Mouse (Mus musculus) monocyte, adult 2 months (primary cell): ENCODE results near the gene Lrrc37a.
"Not testable (repeated sequence)": the region's sequence is repeated elsewhere in the genome, so short reads cannot be mapped to it uniquely, and the experiment has no call there.

Experiments used
- DNase-seq, 2 experiments: peaks; one replicate each; pipeline ENCODE4 v3.0.0; 2022; ENCODE audit warnings: low spot score in 2 of 2, low read depth in 1 of 2

The Lrrc37a gene

DNA sequence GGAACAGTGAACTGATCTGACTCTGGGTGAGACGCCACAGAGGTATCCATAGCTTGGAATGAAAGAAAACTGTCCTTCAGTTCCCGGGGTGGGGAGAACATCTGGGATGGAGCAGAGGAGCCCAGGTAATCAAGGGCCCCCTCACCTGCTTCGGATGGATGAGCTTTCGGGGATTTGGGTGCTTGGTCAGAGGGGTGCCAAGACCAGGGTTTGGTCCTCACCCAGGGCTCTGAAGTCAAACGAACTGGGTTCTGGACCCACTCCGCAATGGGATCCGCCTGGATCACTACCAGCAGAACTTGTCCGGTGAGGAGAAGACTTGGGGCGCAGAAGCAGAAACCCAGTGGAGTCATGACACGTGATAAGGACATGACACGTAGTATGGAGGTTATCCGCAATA lies at the start of gene Lrrc37a:
Lrrc37a (minus strand) TSS at position 101 of the 400 bp plus-strand sequence.
- no peak for DNase-seq

DNA sequence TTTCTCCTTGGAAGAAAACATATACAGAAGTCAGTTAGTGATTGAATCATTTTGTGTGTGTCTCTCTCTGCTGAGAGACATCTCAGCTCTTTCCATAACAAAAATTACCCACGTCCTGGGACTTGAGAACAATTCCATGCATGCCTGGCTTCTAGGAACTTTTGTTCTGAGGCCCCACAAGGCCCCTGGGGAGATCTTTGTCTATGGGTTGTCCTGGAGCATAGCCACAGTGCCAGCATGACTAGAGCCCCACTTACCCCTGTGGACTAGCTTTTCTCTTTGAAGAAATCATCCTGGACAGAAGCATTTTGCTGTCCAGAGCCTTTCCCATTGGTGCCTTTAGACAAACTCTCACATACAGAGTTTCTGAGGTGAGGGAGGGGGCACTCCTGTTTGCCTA lies 30.6 kb upstream of the Lrrc37a start:
- not testable (repeated sequence) for DNase-seq

DNA sequence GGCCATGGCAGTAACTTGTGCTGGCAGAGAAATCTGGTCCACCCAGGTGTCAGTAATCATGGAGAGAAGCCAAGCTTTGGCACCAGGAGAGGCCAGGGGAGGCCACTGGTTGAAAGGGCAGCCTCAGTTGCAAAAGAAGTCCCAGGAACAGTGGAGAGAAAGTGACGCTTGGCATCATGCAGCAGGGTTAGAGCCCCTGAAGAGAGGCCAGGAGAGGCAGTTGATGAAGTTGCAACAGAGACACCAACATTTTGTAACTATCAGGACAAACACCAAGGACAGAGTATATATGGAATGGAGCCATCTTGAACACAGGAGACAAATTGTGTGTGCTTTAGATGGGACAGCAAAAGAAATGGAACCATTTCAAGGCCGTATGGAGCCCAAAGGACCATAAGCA lies 7.7 kb upstream of the Lrrc37a start:
- DNase-seq, result no peak

DNA sequence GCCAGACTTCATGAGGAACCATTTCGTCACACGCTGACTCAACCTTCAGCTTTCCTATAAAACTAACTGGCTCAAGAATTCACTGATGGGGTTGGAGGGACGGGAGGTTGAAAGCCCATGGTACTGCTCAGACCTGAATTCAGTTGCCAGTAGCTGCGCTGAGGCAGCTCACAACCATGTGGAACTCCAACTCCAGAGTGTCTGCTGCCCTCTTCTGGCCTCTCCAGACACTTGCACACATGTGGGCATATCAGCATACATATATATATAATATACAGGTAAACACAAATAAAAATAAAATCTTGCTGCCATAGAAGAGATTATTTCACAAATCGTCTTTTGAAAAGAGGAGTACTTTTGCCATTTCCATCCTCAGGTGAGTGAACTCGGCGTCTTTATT lies 40.0 kb downstream of the Lrrc37a start:
- DNase-seq, result peak in 1 of 2 experiments; percentile 4

DNA sequence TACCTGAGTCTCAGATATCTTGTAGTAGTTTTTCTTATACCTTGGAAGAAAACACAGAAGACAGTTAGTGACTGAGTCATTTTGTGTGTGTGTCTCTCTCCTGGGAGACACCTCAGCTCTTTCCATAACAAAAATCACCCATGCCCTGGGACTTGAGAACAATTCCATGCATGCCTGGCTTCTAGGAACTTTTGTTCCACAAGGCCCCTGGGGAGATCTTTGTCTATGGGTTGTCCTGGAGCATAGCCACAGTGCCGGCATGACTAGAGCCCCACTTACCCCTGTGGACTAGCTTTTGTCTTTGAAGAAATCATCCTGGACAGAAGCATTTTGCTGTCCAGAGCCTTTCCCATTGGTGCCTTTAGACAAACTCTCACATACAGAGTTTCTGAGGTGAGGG lies 53.3 kb downstream of the Lrrc37a start:
- not testable (repeated sequence) for DNase-seq

DNA sequence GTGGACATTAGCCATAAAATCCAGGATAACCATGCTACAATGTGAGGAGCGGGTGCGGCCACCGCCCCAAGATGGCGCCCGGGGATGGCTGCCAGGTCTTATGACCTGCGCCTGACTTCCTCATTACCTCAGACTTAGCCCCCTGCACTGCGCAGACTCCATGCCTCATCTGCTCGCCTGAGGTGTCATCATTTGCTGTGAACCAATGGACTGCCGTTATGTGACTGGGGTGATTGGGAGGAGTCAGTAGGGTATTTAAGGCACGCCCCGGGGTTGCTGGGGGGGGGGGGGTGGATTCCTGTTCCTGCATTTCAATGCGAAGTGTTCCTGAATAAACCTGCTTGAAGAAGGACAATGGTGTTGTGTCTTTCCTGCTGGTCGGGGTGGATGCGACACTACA lies 54.7 kb downstream of the Lrrc37a start:
- not testable (repeated sequence) for DNase-seq

DNA sequence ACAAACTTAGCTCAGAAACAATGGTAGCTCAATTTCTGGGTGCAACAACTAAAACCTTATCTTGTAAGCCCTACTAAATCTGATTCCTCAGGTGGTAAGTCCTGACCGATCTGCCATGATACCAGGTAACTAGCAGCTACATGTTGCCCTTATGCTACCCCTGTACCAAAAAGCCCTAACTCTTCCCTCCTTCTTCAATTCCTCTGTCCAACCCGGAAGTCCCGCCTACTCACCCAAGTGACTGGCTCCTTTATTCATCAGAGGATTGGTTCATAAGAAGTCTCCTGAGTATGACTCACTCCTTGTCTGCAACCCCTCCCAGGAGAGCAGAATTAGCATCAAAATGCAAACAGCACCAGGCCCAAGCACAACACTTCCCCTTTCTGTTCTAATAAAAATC lies 60.7 kb downstream of the Lrrc37a start:
- DNase-seq, result peak; percentile 40 to 53

DNA sequence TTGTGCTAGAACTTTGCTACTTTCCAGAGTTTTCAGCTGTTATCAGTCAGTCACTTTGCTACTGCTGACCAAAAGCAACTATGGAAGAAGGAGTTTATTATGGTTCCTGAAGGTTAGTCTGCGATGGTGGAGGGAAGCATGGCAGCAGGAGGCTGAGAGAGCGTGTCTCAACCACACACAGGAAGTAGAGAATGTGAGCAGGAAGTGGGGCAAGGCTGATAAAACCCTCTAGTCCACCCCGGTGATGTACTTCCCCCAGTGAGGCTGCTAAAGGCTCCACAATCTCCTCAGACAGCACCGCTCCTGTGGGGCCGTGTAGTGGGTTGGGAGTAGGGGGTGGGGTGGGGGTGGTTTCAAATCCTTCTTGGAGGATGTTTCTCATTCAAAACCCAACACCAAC lies 68.1 kb downstream of the Lrrc37a start:
- no peak for DNase-seq

DNA sequence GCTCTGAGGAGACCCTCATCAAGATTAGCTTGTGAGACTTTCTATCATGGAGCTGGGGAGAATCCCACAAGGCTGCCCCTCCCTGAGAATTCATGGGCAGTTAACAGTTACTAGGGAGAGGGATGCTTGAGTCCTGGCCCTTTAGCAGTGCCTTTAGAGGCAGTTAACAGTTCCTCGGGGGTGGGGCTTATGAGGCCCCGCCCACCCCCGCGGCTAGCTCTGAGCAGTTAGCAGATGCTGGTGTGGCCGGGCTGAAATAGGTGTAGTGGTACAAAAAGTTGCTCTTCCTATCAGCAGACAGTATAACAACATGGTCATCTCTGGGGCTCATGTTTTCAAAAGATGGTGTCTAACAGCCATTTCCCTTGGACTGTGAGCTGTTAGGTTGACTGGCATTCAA lies 79.4 kb downstream of the Lrrc37a start:
- DNase-seq, result no peak

DNA sequence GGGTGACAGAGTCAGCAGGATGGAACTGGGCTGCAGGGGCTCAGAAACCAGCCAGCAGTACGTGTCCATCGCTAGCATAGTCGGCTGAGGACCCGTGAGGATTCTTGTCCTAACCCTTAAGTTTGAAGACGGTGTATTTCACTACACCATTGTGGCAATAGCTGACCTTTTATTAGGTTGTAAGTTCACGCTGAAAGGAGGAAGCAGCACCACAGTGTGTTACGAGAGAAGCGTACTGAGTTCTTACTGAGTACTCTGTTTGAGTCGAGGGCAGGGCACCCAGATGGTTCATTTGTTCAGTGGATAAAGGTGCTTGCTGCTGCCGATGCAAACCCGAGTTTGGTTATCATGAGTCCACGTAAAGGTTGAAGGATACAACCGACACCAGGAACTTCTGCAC lies 84.7 kb downstream of the Lrrc37a start:
- no peak for DNase-seq

DNA sequence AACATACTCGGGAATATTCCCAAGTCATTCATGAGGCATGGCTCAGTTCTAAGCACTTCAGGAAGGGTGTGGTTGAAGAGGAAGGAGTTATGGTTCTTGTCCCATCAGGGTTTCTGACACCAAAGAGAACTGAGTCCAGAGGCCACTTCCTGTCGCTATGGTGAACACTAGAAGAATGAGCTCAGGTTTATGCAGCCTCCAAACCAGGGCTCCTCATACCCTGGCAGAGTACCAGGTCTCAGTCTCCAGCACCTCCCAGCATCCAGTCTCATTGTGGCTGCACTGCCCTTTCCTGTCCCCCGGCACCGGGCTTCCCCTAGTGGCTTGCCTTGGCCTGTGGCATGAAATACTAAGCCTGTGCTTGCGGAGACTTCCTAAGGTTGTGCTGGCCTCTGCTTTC lies 85.2 kb downstream of the Lrrc37a start:
- peak in 1 of 2 experiments; percentile 21 for DNase-seq

DNA sequence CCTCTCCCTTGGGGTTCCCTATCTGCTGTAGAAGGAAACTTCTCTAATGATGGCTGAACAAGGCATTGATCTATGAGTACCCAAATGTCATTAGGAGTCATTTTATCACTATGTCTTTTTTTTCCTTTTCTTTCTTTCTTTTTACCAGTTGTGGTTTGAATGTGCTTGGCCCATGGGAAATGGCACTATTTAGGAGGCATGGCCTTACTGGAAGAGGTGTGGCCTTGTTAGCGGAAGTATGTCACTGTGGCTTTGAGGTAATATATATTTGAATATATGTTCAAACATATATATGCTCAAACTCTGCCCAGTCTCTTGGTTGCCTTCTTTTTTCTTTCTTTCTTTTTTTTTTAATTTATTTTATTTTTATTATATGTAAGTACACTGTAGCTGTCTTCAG lies 90.9 kb downstream of the Lrrc37a start:
- DNase-seq, result no peak

DNA sequence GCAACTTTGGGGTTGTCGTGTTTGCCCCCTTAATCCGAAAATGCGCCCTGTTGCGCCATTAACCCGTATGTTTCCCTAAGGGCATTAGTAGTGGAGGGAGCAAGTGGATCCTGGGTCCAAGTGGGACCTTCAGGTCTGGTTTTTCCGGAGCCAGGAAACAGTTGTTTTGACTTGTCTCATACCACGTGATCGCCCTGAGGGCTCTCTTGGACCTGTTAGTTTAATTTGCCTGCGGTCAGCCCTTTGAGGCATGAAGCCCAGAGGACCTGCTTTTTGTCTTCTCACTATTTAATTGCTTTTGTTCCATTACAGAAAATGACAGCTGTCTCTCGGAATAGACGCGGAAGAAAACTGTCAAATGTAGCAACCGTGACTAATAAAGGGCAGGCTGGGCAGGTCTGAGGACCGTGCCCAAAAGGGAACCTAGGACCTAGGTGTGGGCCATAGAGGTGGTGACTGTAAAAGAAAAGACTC lies 91.4 kb downstream of the Lrrc37a start:
- no peak for DNase-seq

DNA sequence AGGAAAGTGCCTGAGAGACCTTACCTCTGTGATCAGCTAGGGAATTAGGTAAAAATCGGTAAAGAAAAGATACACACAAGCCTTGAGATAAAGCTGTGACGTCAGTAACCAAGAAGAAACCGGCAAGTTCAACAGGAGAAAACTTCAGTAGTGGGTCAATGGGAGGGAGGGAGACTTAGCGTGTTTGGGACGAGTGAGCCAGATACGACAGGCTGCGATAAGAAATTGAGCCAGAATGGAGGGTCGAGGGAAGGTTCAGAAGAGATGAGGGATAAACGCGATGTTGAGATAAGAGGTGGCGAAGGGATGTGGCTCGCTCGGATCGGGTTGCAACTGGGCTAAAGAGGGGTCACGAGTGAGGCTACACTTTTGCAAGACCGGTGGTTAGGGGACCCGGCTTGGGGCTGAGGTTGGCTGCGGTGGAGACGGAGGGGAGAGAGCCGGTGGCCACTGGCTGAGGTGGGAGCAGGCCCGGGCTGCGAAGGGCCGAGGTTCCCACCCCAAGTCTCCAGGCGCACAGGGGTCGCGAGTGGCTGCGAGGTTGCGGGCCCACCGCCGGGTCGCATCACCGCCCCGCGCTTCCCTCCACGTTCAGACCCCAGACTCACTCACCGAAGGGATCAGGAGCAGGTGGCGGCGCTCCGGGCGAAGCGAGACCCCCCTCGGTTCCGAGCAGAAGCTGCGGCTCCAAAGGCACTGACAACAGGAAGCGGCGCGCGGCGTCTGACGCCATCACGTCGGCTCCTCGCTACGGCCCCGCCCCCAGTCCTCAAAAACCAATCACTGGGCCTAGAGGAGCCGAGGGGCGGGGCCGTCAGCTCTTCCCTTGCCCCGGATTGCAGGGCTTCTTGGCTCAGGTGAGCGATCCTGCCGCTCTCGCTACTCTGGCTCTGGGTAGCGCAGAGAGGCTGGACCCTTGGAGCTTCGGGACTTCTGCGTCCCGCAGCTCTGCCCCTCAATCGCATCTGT lies 92.1 kb downstream of the Lrrc37a start, which contains the start of gene Plekhm1:
Plekhm1 (minus strand) TSS at position 707 of the 969 bp plus-strand sequence.
- peak; percentile 79 to 91 for DNase-seq

DNA sequence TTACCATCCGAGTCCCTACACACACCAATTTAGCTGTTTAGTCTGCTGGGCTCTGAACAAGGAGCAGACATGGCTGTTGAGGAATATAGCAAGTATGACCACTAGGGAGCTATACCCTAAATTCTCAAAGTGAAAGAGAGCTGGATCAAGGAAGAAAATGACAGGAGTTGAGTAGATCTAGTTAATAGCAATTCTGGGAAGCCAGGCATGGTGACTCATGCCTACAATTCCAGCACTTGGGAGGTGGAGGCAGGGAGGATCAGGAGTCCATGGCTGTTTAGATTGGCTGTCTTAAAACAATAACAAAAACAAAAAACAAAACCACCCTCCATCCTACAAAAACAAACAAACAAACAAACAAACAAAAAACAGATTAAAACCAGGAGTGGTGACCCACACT lies 93.1 kb downstream of the Lrrc37a start:
- no peak for DNase-seq

DNA sequence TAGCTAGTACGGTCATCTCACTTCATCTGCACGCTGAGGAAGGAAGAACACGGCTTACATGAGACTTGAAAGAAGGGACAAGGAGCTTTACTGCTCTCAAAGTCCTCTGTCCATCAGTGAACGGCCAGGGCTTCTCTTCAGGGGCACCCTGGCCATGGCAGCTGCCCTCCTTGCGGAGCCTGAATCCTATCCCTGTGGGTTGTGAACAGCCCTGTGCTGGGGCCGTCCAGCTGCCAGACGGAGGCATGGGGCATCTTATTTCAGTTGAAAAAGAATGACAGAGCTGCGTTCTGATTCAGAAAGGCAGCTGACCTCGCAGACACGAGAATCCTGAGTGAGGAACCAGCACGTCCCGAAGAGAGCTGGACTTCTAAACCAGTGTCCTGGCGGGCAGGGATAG lies 95.5 kb downstream of the Lrrc37a start:
- no peak for DNase-seq

DNA sequence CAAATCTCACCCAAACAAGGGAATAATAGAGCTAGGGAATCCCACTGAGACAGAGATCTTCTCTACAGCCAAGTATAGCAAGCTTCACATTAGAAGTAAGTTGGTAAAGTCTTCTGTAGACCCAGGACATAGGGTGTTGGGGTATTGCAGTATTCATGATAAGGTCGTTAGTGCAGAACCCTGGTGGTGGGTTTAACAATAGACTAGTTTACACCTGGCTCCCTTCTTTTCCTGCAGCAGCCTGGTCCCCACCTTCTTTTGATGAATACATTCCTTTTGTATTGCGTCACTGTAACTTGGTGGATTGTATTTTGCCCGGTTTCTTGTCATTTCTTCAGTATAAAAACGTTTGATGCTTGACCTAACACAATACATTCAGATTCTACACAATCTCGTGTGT lies 97.3 kb downstream of the Lrrc37a start:
- DNase-seq, result not testable (repeated sequence)

DNA sequence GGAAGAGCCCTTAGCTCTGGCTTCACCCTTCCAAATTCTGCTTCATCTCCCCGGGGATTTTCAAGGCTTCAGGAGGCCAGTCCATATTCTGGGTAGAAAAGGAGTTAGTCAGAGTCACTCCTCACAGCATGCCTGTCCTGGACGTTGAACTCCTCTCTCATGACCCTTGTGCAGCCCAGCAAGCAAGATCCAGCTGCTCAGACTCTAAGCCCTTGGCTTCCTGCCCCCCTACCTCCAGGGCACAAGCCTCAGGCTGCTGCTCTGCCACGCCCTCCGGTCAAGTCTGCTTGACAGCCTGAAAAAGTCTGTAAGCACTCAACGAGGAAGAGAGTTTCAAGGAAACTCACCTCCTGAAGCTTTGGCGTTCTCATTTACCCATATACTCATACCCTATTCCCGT lies 97.8 kb downstream of the Lrrc37a start:
- DNase-seq, result no peak

DNA sequence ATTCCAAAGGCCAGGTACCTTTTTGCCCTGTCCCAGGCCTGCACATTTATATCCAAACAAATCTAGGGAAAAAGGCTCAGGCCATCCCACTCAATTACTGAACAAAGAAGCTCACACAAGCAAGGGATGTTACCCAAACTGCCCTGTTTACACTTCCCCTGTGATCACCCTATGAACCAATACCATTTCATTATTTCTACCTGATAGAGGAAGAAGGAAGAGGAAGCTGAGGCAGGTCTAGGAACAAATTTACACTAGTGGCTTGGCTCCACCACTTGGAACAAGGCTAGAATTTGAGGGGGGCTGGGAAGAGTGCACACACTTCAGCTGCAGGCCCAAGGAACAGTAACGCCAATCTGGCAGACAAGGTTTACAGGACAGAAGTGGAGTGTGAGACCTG lies 98.6 kb downstream of the Lrrc37a start:
- no peak for DNase-seq

DNA sequence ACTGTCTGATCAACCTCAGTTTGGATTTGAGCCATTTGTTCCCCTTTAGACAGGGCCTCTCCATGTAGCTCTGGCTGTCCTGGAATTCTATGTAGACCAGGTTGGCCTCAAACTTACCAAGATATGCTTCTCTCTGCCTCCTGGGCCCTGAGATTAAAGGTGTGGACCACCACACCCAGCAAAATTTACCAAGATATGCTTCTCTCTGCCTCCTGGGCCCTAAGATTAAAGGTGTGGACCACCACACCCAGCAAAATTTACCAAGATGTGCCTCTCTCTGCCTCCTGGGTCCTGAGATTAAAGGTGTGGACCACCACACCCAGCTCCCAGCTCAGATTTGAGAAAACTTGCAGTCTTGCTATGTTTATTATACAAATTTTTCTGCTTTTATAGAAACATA lies 99.8 kb downstream of the Lrrc37a start:
- DNase-seq, result no peak

DNA sequence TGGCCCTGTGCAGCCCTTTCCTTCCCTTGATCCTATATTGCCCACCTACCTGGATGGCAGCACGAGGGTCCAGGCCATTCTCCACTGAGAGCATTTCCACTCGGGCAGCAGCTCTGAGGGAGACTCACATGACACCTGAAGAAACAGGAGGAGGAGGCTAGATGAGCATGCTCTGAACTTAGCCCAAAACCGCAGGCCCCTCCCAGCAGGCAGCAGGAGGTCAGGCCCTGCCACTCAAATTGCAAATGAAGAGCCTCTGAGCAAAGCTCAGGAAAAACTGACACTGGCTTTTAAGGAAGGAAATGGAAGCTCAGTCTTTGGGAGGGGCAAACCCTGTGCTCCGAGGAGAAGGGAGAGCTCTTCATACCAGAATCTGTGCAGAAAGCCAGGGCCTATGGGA lies 100.6 kb downstream of the Lrrc37a start:
- no peak for DNase-seq

DNA sequence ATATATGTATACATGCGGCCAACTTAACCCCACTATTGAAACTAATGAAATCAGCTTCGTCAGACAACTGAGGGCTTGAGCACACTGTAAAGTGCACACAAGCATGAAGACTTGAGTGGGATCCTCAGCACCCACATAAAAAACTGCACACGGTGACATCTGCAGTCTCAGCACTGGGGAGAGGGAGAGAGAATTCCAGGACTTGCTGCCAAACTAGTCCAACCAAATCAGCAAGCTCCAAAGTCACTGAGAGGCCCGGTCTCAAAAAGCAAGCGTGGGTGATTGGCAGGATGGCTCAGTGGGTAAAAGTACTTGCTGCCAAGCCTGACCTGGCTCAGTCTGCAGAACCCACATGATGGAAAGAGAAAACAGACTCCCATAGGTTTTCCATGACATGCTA lies 101.7 kb downstream of the Lrrc37a start:
- no peak for DNase-seq

DNA sequence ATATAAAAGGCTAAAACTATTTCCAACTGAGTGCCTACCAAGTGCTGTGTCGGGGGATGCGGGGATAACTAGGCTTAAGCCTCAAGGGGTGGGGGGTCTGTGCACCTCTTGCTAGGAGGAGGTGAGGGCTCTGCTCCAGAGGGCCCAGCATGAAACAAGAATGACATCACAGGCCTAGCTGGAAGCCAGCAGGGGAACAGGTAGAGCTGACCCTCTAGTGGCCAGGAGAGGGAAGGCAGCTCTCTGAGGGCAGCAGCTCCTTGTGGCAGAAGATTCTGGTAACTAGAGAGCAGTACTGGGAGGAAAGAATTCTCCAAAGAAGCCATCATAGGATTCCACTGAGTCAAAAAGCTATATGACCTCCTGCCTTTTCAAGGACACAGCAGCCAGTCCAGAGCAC lies 102.2 kb downstream of the Lrrc37a start:
- DNase-seq, result no peak
